Mouse (Mus musculus) liver, adult (tissue): ENCODE data around the gene Maip1.
A peak's percentile ranks its signal among the peaks of the same experiment; 100 is the strongest.

ENCODE experiments used
- GATA4 ChIP-seq: IDR thresholded peaks from 2 replicates; pipeline ENCODE4 v1.6.1; 2014; ENCODE audit warnings: mild to moderate bottlenecking, low read length; ENCODE audit not compliant: insufficient replicate concordance

The Maip1 gene

DNA sequence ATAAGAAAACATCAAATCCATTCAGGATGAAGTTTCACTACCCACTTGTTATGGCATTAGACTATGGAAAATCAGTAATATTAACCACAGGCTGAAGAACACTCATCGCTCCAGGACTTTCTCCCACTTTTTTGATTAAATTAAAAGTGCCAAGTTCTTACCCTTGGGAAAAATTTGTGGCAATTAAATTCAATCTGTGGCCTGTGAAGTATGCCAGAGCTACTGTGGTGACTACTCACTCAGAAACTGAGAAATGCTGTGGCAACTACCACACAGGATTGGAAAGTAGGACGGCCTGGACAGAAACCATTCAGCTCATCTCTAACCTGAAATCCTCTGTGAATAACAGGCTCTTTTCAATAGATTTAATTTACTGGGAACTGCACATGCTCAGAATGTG is 5.8 kb upstream of the Maip1 start:
- TF ChIP-seq GATA4, result no peak

DNA sequence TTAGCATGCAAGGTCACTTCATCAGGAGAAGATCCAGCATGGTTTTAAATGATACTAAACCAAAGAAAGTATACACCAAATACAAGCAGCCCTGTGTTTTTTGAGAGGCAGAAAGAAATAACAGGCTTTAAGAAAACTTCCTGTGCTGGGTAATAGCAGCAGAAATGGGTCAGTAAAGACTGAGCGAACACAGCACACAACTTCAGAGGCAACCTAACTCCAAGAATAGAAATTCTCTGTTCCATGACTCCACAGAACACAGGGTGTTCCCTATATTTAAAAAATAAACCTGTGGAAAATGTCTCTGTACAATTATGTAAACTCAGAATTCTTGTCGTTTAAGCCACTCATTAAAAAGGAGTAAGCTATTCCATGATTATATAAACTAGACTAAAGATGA is 5.3 kb upstream of the Maip1 start:
- TF ChIP-seq GATA4, result no peak

- TF ChIP-seq GATA4, result no peak
Observed at GRCm38 (mm10) chr1:57402116-57402515, 4.0 kb upstream of the Maip1 start.

GRCm38 (mm10) chr1:57408994-57409393 is 2.9 kb downstream of the Maip1 start:
- no peak for TF ChIP-seq GATA4

GRCm38 (mm10) chr1:57413397-57413796 is 7.3 kb downstream of the Maip1 start:
- TF ChIP-seq GATA4, result no peak

- no peak for TF ChIP-seq GATA4
Observed at GRCm38 (mm10) chr1:57423696-57424095, 17.6 kb downstream of the Maip1 start.

GRCm38 (mm10) chr1:57428368-57429308 is 22.5 kb downstream of the Maip1 start:
- no peak for TF ChIP-seq GATA4

GRCm38 (mm10) chr1:57429786-57430483 is 23.8 kb downstream of the Maip1 start:
- TF ChIP-seq GATA4, result no peak

DNA sequence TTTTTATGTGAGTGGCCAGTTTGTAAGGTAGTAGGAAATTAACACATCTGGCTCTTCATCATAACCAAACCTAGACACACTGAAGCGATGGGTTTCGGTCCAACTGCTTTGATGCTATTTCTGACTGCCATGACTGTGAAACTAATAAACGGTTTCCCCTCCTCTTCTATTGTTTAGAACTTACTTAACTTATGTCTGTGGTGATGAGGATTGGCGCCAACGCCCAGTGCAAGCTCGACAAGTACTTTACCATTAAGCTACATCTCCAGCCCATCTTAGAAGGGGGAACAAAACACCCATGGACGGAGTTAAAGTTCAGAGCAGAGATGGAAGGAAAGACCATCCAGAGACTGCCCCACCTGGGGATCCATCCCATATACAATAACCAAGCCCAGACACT is 27.0 kb downstream of the Maip1 start:
- no peak for TF ChIP-seq GATA4

DNA sequence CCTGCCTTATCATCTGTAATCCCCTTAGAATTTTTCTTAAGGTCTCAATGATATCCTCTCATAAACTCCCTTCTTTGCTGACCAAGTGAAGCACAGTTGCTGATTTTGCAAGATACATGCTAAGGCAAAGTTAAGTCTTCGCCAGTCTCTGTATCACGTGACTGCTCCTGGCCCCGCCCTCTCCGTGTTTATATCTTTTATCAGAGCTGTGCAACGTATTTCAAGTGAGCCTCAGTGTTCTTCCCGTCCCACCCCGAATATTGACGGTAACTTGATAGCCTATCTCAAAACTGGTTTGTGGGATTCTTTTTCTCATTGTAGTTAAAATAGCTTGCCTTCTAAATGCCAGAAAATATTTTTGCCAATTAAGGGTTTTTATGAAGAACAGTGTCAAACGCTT is 30.3 kb downstream of the Maip1 start:
- TF ChIP-seq GATA4, result peak; percentile 87; the same call in 1 of the 2 replicates

DNA sequence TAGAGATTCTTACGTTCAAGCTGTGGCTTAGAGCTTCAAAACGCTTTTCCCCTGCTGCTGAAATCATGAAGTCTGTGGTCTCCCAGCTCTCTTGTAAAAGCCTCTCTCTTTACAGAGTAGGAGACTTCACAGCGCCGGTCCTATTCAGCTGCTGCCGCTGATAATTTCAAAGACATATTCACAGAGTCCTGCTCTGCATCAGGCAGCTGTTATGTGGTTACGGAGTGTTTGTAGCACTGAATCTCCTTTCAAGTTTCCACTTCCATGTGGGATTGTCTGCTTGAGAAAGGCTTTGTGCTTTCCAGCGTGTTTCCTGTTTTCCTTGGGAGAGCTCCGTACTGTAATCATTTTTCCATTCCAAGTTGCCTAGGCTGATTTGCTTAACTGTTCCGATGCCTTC is 30.8 kb downstream of the Maip1 start:
- TF ChIP-seq GATA4, result peak; percentile 10; the same call in 1 of the 2 replicates

DNA sequence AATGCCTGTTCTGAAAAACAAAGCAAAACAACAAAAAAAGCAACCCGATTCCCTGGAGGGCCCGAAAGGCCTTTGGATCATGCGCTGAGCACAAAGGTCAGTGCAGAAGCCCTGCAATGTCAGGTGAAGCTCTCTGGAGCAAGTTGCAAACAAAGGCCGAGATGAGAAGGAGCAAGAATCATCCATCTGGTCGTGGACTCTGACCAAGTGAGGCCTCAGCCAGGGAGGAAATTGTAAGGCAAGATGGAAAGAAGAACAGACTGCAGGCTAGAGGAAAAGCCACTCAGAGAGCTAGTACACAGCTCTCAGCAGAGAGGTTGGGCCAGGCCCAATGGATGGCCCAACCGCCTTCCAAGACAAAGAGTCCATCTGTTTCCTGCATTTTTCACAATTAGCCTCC is 32.9 kb downstream of the Maip1 start:
- TF ChIP-seq GATA4, result no peak

DNA sequence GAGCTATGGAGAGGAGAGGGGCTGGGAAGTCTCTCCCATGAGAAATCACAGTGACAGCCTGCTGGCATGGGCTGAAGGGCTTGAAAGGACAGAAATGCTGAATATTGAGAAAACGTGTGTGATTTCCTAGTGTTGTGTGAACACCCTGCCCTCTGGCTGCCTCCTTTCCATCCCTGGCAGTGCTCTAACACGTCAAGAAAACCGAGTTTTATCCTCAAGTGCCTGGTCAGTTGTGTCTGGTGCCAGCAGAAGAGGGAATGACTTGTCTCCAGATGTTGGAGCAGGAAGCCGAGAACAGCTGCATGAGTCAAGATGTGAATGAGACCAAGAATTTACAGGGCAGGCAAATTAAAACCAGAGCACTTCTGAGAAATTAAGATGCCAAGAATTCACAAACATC is 34.6 kb downstream of the Maip1 start:
- no peak for TF ChIP-seq GATA4

GRCm38 (mm10) chr1:57445679-57446078 is 39.6 kb downstream of the Maip1 start:
- TF ChIP-seq GATA4, result no peak

DNA sequence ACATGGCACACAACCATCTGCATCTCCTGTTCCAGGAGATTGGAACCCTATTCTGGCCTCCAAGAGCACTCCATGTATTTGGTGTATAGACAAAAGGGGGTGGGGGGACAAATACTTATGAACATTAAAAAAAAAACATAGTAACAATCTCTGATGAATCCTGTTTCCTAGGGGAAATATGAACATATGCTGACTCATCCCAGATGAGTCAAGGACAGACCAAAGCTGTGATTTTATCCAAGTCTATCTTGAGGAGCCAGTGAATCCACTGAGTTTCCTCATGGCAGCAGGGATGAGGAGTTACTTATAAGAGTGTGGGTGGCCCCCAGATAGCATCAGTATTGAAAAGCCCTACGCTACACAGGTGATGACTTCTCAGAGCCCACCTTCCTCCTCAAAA is 44.1 kb downstream of the Maip1 start:
- TF ChIP-seq GATA4, result no peak

DNA sequence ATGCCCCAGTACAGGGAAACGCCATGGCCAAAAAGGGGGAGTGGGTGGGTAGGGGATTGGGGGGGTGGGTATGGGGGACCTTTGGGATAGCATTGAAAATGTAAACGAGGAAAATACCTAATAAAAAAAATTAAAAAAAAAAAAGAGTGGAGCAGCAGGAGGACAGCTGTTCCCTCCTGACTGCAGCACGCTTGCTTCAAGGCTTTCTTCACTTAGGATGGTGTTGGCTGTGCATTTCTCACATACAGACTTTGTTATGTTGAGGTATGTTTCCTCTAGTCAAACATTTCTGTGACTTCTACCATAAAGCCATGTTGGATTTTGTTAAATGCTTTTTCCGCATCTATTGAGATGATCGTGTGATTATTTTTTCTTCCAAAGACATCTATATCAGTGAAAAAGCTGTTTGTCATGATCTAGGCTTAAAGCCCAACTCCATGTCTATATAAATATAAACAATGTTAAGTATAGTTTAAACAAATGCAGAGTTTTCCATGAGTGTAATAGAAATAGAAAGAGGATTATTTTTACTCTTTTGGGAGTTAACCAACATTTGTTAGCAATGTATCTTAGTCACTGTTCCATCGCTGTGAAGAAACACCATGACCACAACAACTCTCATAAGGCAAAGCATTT is 54.3 kb downstream of the Maip1 start:
- no peak for TF ChIP-seq GATA4
